Mouse (Mus musculus) kidney, adult 2 months (tissue): ENCODE results near the gene Sult4a1. TPM values are rescaled to one million over a fixed set of nuclear protein-coding genes. Genes with fewer than 3 reads are reported as not detected.

Experiments
- DNase-seq: peaks from one replicate; pipeline ENCODE4 v3.0.0; 2021
- H3K27ac ChIP-seq: fragments of 200-500 bp; 2 replicates; pipeline ENCODE4 v1.5.1; 2012; ENCODE audit warnings: low read depth, low read length, control low read depth, inconsistent platforms; ENCODE audit not compliant: insufficient read depth
- H3K27me3 ChIP-seq: fragments of 200-500 bp; replicated peaks from 2 replicates; pipeline ENCODE4 v1.6.1; 2012; ENCODE audit warnings: mild to moderate bottlenecking, moderate library complexity, low read length, inconsistent platforms; ENCODE audit not compliant: control insufficient read depth, insufficient read depth
- H3K36me3 ChIP-seq: fragments of 200-500 bp; 2 replicates; pipeline ENCODE4 v1.6.1; 2012; ENCODE audit warnings: mild to moderate bottlenecking, moderate library complexity, low read length, inconsistent platforms; ENCODE audit not compliant: control insufficient read depth, insufficient read depth
- H3K4me1 ChIP-seq: fragments of 200-500 bp; 2 replicates; pipeline ENCODE4 v1.6.1; 2011; ENCODE audit warnings: low read length; ENCODE audit not compliant: control insufficient read depth, insufficient read depth
- H3K4me3 ChIP-seq: fragments of 200-500 bp; 2 replicates; pipeline ENCODE4 v1.5.1; 2011; ENCODE audit warnings: mild to moderate bottlenecking, low read depth, low read length, control low read depth; ENCODE audit not compliant: insufficient read depth
- CTCF ChIP-seq: fragments of 200-500 bp; conservative IDR thresholded peaks from 2 replicates; pipeline ENCODE4 v1.5.1; 2011; ENCODE audit warnings: low read depth, mild to moderate bottlenecking, control low read depth, low read length, moderate library complexity, mixed read lengths; ENCODE audit not compliant: insufficient read depth, insufficient read length
- POLR2A ChIP-seq: fragments of 200-500 bp; IDR thresholded peaks from one replicate; pipeline ENCODE4 v1.6.1; 2011; ENCODE audit warnings: low read depth, low read length, control low read depth
- WGBS: fragments of 180-500 bp; shearing (Covaris S2); methylation state at CpG from one replicate; pipeline ENCODE4 v1.1.7; 2018; 5-methylcytosine and 5-hydroxymethylcytosine counted together
- polyA plus RNA-seq: library from polyadenylated mRNA; depleted of rRNA; stranded (reverse); fragments of >200 nt; gene quantifications from 2 replicates; pipeline ENCODE4 v1.2.3, GENCODE M21; 2012

Gene Sult4a1
- polyA plus RNA-seq, 1 experiment, result 1.5 TPM

- no peak for DNase-seq
- no peak for TF ChIP-seq CTCF
- no peak for TF ChIP-seq POLR2A
- H3K4me1 ChIP-seq, result no peaks in the 10 kb centered on the region
- no peak overlapping the region for H3K27ac ChIP-seq
- no peaks in the 10 kb centered on the region for H3K27me3 ChIP-seq
- 62% methylated on average over 4 of the region's 4 CpGs for WGBS
- H3K36me3 ChIP-seq, result no peaks in the 10 kb centered on the region
- no peak overlapping the region for H3K4me3 ChIP-seq
Measured at GRCm38 (mm10) chr15:84133440-84133839, 27.9 kb upstream of the Sult4a1 start.

GRCm38 (mm10) chr15:84131971-84132370 lies 26.4 kb upstream of the Sult4a1 start:
- Histone ChIP-seq H3K36me3 (no peaks in the 10 kb centered on the region), H3K27ac (no peak overlapping the region), H3K27me3 (no peaks in the 10 kb centered on the region), H3K4me1 (no peaks in the 10 kb centered on the region), H3K4me3 (no peak overlapping the region)
- no peak for TF ChIP-seq CTCF
- TF ChIP-seq POLR2A, result no peak
- 92% methylated on average over 7 of the region's 7 CpGs for WGBS
- DNase-seq, result no peak

GRCm38 (mm10) chr15:84131096-84131786 lies 25.7 kb upstream of the Sult4a1 start:
- no peaks in the 10 kb centered on the region for H3K27me3 ChIP-seq
- no peak overlapping the region for H3K4me3 ChIP-seq
- no peaks in the 10 kb centered on the region for H3K36me3 ChIP-seq
- TF ChIP-seq CTCF (no peak), POLR2A (no peak)
- H3K27ac ChIP-seq, result no peak overlapping the region
- no peaks in the 10 kb centered on the region for H3K4me1 ChIP-seq
- WGBS, result 37% methylated on average over 16 of the region's 16 CpGs
- DNase-seq, result peak; percentile 44

- TF ChIP-seq POLR2A (no peak), CTCF (no peak)
- Histone ChIP-seq H3K4me1 (no peaks in the 10 kb centered on the region), H3K4me3 (no peak overlapping the region), H3K27ac (no peak overlapping the region), H3K27me3 (no peaks in the 10 kb centered on the region), H3K36me3 (no peaks in the 10 kb centered on the region)
- 34% methylated on average over 5 of the region's 5 CpGs for WGBS
- DNase-seq, result no peak
Measured at GRCm38 (mm10) chr15:84126871-84127270, 21.3 kb upstream of the Sult4a1 start.

- Histone ChIP-seq H3K27ac (no peak overlapping the region), H3K4me3 (no peak overlapping the region), H3K27me3 (no peaks in the 10 kb centered on the region), H3K36me3 (no peaks in the 10 kb centered on the region), H3K4me1 (no peaks in the 10 kb centered on the region)
- WGBS, result 62% methylated on average over 4 of the region's 4 CpGs
- no peak for TF ChIP-seq CTCF
- TF ChIP-seq POLR2A, result no peak
- no peak for DNase-seq
Measured at GRCm38 (mm10) chr15:84126447-84126846, 20.9 kb upstream of the Sult4a1 start.

- H3K36me3 ChIP-seq, result no peaks in the 10 kb centered on the region
- no peak overlapping the region for H3K27ac ChIP-seq
- no peaks in the 10 kb centered on the region for H3K4me1 ChIP-seq
- 66% methylated on average over 7 of the region's 7 CpGs for WGBS
- H3K4me3 ChIP-seq, result no peak overlapping the region
- no peaks in the 10 kb centered on the region for H3K27me3 ChIP-seq
- peak; percentile 32; the same call in 1 of the 2 replicates for TF ChIP-seq CTCF
- TF ChIP-seq POLR2A, result no peak
- no peak for DNase-seq
Measured at GRCm38 (mm10) chr15:84124086-84124485, 18.5 kb upstream of the Sult4a1 start.

GRCm38 (mm10) chr15:84123075-84123474 lies 17.5 kb upstream of the Sult4a1 start, which contains the start of gene Pnpla5:
Pnpla5 (minus strand) TSS chr15:84123175.
- H3K27me3 ChIP-seq, result no peaks in the 10 kb centered on the region
- no peaks in the 10 kb centered on the region for H3K36me3 ChIP-seq
- WGBS, result 67% methylated on average over 8 of the region's 8 CpGs
- DNase-seq, result no peak
- H3K4me3 ChIP-seq, result no peak within 1 kb of the TSS
- TF ChIP-seq POLR2A (no peak), CTCF (no peak)
- no peak within 1 kb of the TSS for H3K27ac ChIP-seq
- H3K4me1 ChIP-seq, result no peaks in the 10 kb centered on the region
